8 mouse cellular contexts compared by ENCODE assay signal in genomic region chr1:91179533-91180173, GRCm38 (mm10). TPM values are rescaled to one million over a fixed set of nuclear protein-coding genes. Genes with fewer than 3 reads are reported as not detected.
DNase-seq lines count a peak whose midpoint lies in the region; ATAC-seq and TF ChIP-seq lines count a peak whose summit lies in the region.

Ramp1 (plus strand) TSS chr1:91179822.

- 3% methylated on average over 37 of the region's 37 CpGs for WGBS in embryonic facial prominence, embryonic 15.5 days
- 2% methylated on average over 36 of the region's 37 CpGs for WGBS in heart, embryonic 15.5 days
- WGBS in lung, adult 2 months, result 2% methylated on average over 37 of the region's 37 CpGs
- 7% methylated on average over 37 of the region's 37 CpGs for WGBS in neural tube, embryonic 13.5 days

- H3K27me3 ChIP-seq in embryonic facial prominence, embryonic 15.5 days, result no peaks in the 10 kb centered on the region; the same call in 1 of the 2 replicates
- no peaks in the 10 kb centered on the region for H3K27me3 ChIP-seq in heart, embryonic 15.5 days
- H3K27me3 ChIP-seq in neural tube, embryonic 13.5 days, result peaks cover 35% of the 10 kb centered on the region

- H3K9me3 ChIP-seq in embryonic facial prominence, embryonic 15.5 days (replicated peaks), result no peaks in the 10 kb centered on the region
- no peaks in the 10 kb centered on the region for H3K9me3 ChIP-seq in heart, embryonic 15.5 days (replicated peaks)
- no peaks in the 10 kb centered on the region for H3K9me3 ChIP-seq in neural tube, embryonic 13.5 days

- no peak for TF ChIP-seq POLR2A in lung, adult 2 months (IDR thresholded peaks at IDR 0.05; ENCODE audit: borderline replicate concordance, extremely low read depth, low read depth, low read length)

- intact Hi-C loops in left cerebral cortex, adult 2 months (cut with DNase I), result loop anchor here (1.0 to 5.0 kb wide), 3 partner anchors 32 to 203 kb away; no protein-coding TSS in a partner anchor

- H3K4me1 ChIP-seq in embryonic facial prominence, embryonic 15.5 days, result peaks cover 36% of the 10 kb centered on the region
- H3K4me1 ChIP-seq in heart, embryonic 15.5 days (replicated peaks), result peaks cover 36% of the 10 kb centered on the region
- H3K4me1 ChIP-seq in lung, adult 2 months (ENCODE audit: control insufficient read depth, insufficient read depth, low read length), result peaks cover 11% of the 10 kb centered on the region
- peaks cover 14% of the 10 kb centered on the region for H3K4me1 ChIP-seq in neural tube, embryonic 13.5 days (replicated peaks)

- TF ChIP-seq CTCF in left cerebral cortex, adult 2 months (IDR thresholded peaks at IDR 0.05), result no peak
- no peak for TF ChIP-seq CTCF in lung, adult 2 months (IDR thresholded peaks at IDR 0.05; ENCODE audit: insufficient read depth, low read length)

- peak within 1 kb of the TSS; percentile 92 for H3K27ac ChIP-seq in left cerebral cortex, adult 2 months
- H3K27ac ChIP-seq in embryonic facial prominence, embryonic 15.5 days (replicated peaks), result peak within 1 kb of the TSS; percentile 17; the same call in 1 of the 2 replicates
- H3K27ac ChIP-seq in heart, embryonic 15.5 days, result peak within 1 kb of the TSS; percentile 52
- no peak within 1 kb of the TSS for H3K27ac ChIP-seq in neural tube, embryonic 13.5 days (replicated peaks)

- peak; percentile 64 to 70 for DNase-seq in left cerebral cortex, adult 2 months (ENCODE audit: extremely low spot score in 1 of 2, low spot score in 2 of 2)
- no peak for DNase-seq in left cerebral cortex, adult 11 months (ENCODE audit: low spot score)
- DNase-seq in layer of hippocampus, adult 18-20 months (ENCODE audit: low spot score in 2 of 2), result peak; percentile 51 to 67
- peak; percentile 59 for DNase-seq in lung, adult 2 months
- DNase-seq in thymus, postnatal 0 days (ENCODE audit: low spot score), result peak; percentile 78

- H3K9ac ChIP-seq in embryonic facial prominence, embryonic 15.5 days, result peak within 1 kb of the TSS; percentile 50
- H3K9ac ChIP-seq in heart, embryonic 15.5 days, result peak within 1 kb of the TSS; percentile 70
- H3K9ac ChIP-seq in neural tube, embryonic 13.5 days, result peak within 1 kb of the TSS; percentile 68

- H3K4me3 ChIP-seq in left cerebral cortex, adult 2 months, result peak within 1 kb of the TSS; percentile 74
- peak within 1 kb of the TSS; percentile 45 for H3K4me3 ChIP-seq in embryonic facial prominence, embryonic 15.5 days (replicated peaks)
- H3K4me3 ChIP-seq in heart, embryonic 15.5 days, result peak within 1 kb of the TSS; percentile 60
- H3K4me3 ChIP-seq in lung, adult 2 months (replicated peaks; ENCODE audit: extremely low read depth, low read depth, low read length), result peak within 1 kb of the TSS; percentile 61
- peak within 1 kb of the TSS; percentile 35 for H3K4me3 ChIP-seq in neural tube, embryonic 13.5 days

- no peaks in the 10 kb centered on the region for H3K36me3 ChIP-seq in embryonic facial prominence, embryonic 15.5 days
- no peaks in the 10 kb centered on the region for H3K36me3 ChIP-seq in heart, embryonic 15.5 days
- H3K36me3 ChIP-seq in neural tube, embryonic 13.5 days, result no peaks in the 10 kb centered on the region

- peak; percentile 58; the same call in 1 of the 2 replicates for ATAC-seq in embryonic facial prominence, embryonic 15.5 days (ENCODE audit: insufficient number of reproducible peaks, low FRiP score, low TSS enrichment, low read depth)
- peak; percentile 68 for ATAC-seq in heart, embryonic 15.5 days (replicated peaks; ENCODE audit: insufficient number of reproducible peaks, insufficient read depth, low FRiP score, low read depth)
- peak; percentile 61 for ATAC-seq in neural tube, embryonic 13.5 days (ENCODE audit: low read depth)

- peak within 1 kb of the TSS; percentile 80 for H3K4me2 ChIP-seq in embryonic facial prominence, embryonic 15.5 days (replicated peaks)
- H3K4me2 ChIP-seq in heart, embryonic 15.5 days, result peak within 1 kb of the TSS; percentile 88
- peak within 1 kb of the TSS; percentile 65 for H3K4me2 ChIP-seq in neural tube, embryonic 13.5 days

RNA-seq across cellular contexts. Expression of gene Ramp1, which starts in this region (rescaled TPM):
- 10 to 100 TPM; 52.6 to 53.0 TPM for total RNA-seq in left cerebral cortex, adult 2 months (2021)
- 21.4 and 25.0 TPM in 2 replicates for polyA plus RNA-seq in embryonic facial prominence, embryonic 15.5 days (2015; fragmentation: Nextera tagmentation; extraction: Ambion mirVana)
- polyA plus RNA-seq in heart, embryonic 15.5 days (2015; fragmentation: Nextera tagmentation; extraction: Ambion mirVana), result 46.1 and 50.6 TPM in 2 replicates
- total RNA-seq in layer of hippocampus, adult 18-20 months (2021), result 10 to 100 TPM; 58.6 to 64.0 TPM
- polyA plus RNA-seq in lung, adult 2 months (2012; rRNA removed), result 35.7 and 37.7 TPM in 2 replicates
- polyA plus RNA-seq in neural tube, embryonic 13.5 days (2015; fragmentation: Nextera tagmentation; extraction: Ambion mirVana), result 2.7 and 3.2 TPM in 2 replicates
- polyA plus RNA-seq in thymus, postnatal 0 days (2015; fragmentation: Nextera tagmentation; extraction: Ambion mirVana), result 156 and 158 TPM in 2 replicates
